Mouse (Mus musculus): ENCODE data around the gene Itm2a. TPM values are rescaled to one million over a fixed set of nuclear protein-coding genes. Genes with fewer than 3 reads are reported as not detected.

The Itm2a gene
- total RNA-seq (2021) = 100 to 1,000 TPM in 1 of 2 experiments, 10 to 100 TPM in 1; 94.6 to 109 TPM

DNA sequence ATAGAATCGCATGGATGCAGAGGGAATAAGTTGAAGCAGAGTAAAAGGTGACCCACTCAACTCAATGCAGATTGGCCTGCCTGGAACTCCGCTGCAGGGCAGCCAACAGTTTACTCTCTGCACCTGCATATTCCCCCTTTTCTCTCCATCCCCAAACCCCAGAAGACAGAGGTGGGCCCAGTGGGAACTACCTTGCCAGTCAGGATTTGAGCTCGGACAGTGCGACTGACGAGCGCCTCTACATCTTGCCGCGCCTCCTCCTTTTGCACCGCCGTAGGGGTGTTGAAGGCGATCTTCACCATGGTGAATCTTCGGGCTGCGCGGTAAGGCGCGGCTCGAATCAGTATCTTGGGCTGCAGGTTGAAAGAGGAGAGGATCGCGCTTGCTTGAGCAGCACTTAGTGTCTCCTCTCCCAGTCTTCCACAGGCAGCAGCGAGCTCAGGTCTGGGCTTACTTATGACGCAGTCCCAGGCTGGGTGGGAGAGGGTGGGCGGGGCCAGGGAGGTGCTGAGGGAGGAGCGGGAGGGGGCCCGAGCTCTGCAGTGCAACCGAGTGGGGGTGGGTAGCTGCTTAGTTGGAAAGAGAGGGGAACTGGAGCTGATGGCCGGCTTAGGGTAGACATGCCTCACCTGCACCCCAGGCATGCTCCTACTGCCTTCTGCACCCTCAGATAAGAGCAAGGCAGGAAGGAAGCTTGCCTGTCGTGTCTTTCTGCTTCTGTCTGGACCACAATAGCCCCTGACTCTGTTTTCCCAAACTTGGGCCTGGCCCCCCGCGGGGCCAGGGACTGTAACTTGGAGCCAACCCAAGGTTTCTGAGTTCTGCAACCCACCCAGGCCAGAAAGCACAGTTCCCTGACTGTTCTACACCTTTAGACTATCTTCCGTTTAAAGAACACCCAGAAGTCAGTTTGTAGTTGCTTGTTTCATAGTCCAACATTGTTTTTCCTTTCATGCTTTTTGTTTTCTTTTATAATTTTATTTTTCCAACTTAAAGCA is at the start of gene Itm2a:
Gene Itm2a (minus strand): TSS at position 462 of the 998 bp plus-strand sequence.
- DNase-seq = peak; percentile 38

DNA sequence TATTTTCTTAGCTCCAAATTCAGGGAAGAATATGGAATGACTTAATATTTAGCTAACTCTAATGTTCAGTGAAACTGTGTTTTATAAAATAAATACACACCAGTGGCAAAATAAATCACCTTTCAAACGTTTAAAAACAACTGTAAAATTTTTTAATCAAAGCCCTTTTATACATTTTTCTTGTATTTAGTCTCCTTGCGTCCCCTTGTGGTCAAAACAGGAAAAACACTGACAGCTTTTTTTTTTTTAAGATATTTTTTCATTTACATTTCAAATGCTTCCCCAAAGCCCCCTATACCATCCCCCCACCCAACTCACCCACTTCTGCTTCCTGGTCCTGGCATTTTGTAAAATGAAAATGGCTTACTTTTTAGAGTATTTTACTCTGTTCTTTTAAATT is 32.7 kb upstream of the Itm2a start:
- DNase-seq = no peak

DNA sequence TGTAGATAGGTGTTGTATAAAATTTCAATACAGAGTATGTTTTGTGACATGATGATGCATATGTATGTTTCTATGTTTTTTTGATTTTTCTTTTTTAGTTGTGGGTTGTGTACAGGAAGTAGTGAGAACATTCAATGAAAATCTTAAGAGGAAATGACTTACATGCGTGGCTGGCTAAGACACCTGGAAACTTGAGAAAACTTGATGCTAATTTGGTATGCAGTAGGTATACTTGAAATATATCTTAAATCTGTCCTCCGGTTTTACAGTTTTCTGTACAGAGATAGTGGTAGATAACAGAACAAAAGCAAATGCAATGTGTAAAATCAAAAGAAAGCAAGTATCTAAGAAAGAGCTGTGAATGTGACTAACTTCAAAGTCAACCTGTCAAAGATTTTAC is 18.1 kb upstream of the Itm2a start:
- DNase-seq = no peak

DNA sequence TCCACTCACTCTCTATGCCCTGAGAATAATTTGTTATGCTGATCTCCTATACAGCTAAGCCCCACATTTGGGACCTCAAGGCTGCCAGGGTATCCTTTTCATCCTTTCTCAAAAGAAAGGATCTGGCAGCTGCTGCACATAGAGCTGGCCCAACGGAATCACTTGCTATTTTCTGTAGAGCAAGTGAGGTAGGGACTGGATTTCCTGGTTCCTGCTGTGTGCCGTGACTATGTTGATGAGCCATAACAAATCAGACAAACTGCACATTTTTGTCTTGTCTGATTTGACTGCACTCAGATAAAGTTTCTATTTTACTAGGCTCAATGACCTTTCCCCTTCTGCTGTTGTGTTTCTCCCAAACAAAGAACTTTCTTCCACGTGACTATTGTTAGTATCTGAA is 14.2 kb upstream of the Itm2a start:
- no peak for DNase-seq

DNA sequence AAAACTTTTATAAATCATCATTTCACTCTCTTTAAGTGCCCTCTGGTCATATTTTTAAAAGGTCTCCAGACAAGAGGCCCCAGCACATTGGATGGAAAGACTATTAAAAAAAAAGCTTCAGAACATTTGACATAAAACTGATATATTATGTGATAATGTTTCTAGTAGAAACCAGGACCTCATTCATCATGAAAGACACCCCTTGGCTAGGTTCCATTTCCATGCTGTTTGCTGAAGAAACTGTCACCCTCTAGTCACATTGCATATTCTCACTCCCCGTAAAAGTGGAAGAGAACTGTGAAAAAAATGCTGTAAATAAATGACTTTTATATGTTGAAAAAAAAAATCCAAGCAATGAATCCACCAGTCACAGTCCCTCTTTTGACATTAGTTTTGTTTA is 12.8 kb upstream of the Itm2a start:
- DNase-seq = no peak

DNA sequence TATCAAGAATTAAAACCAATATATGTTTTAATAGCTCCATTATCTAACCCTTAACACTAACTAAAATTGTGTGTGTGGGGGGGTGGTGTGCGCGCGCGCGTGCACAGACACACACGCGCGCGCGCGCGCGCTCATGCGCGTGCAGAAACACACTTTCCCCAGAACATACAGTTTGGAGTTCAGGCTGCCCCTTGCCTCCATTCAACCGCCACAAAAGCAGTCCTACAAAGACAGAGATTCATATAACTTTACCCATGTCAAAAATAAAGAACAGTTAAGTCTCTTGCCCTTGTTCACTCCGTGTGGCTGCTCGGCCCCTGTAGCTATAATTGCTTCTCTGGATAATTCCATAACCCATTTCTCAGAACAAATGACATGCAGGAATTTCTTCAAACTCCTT is 695 bp downstream of the Itm2a start:
- DNase-seq = no peak

DNA sequence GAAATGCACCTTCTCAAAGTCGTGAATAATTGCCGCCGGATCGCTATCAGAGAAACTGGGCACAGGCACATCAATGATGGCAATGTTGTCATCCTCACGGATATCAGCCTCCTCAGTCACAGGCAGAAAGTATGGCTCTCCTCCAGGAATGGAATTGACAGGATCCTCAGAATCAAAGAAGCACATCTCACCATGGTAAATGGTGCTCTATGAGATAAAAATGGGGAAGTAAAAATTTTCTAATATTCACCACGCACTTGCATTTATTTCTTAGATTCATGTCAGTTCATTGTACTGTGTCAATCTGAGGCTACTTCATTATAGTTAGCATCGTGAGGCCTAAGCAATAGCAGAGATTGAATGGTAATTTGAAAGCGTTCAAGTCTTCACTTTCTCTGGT is 4.1 kb downstream of the Itm2a start:
- no peak for DNase-seq

DNA sequence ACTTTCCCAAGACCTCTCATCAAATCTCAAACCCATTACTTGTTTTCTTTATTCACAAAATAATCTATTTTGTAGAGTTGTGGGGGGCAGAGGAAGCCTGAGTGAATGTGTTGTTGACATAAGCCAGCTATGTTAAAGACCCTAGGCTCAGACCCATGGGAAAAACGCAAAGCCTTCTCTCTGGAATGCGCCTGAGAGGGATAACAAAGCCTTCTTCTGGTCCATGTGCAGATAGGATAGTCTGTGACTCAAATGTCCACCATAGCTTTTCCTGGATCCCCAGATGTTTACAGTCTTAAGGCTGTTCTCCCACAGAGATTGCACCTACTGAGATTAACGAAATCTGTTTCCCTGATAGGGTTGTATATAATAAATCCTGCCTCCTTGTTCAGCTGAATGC is 9.9 kb downstream of the Itm2a start:
- DNase-seq = no peak

DNA sequence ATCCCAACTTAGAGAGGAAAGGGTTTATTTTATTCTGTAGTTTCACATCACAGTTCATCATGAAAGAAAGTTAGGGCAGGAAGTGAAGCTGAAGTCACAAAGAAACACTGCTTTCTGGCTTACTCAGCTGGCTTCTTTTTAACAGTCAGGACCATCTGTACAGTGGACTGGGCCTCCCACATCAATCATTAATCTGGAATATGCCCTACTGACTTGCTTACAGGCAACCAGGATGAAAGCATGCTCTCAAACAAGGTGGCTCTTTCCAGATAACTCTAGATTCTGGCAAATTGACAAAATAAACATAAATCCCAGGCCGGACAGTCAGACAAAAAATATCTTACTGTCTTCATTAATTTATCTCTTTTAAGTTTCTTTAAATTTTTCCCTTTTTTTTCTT is 27.8 kb downstream of the Itm2a start:
- no peak for DNase-seq

Other genes starting within 250 kb of the Itm2a start
- gene Gpr174, start 147.5 kb downstream of the Itm2a start, total RNA-seq (2021) = under 1 TPM; 0.32 to 0.50 TPM